Mouse (Mus musculus): Measurements from ENCODE around the gene Zfp865. TPM values are rescaled to one million over a fixed set of nuclear protein-coding genes. Genes with fewer than 3 reads are reported as not detected.
"Not testable (repeated sequence)": the region's sequence is repeated elsewhere in the genome, so short reads cannot be mapped to it uniquely, and the experiment has no call there.

Zfp865 gene
- polyA plus RNA-seq, 1 experiment from 2014 or later: 2.6 TPM

DNA sequence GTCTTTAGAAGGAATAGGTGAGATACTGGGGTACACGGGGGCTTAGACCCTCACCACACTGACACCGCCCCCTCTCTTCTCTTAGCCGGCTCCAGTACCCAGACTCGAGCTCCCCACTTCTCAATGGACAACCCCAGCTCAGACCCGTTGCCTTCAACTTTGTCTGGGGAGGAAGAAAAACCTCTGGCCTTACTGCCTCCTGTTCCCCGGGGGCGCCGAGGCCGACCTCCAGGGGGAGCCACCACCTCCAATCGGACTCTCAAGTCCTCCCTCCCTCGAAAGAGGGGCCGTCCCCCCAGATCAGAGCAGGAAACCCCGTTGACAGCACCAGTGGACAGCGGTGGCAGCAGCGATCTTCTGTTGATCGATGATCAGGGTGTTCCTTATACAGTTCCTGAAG lies 2.8 kb upstream of the Zfp865 start:
- Histone ChIP-seq H3K4me1 (peaks cover 52% of the 10 kb centered on the region), H3K27me3 (replicated peaks) (no peaks in the 10 kb centered on the region), H3K27ac (no peak overlapping the region), H3K4me3 (no peak overlapping the region), H3K9me3 (replicated peaks) (0 out of 2 replicates have a peak, but pooled peaks cover 5% of the 10 kb centered on the region), H3K4me2 (no peak overlapping the region), H3K9ac (no peak overlapping the region), H3K36me3 (peaks cover 39% of the 10 kb centered on the region)
- WGBS (ENCODE audit: insufficient replicate concordance): 85% methylated on average over 16 of the region's 16 CpGs
- ATAC-seq: no peak

DNA sequence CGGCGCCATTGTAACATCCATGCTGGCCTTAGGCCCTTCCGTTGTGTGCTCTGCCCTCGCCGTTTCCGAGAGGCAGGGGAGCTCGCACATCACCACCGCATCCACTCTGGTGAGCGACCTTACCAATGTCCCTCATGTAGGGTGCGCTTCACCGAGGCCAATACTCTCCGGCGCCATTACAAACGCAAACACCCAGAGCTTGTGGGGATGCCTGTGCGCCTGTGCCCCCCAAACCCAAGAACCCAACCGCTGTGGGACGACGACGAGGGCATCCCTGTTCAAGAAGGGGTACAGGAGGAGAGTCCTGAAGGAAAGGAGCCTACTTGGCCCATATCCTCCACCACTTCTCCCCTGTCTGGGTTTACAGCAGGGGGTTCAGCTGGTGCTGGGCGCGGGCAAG lies 2.2 kb upstream of the Zfp865 start:
- 0 out of 2 replicates have a peak, but pooled peaks cover 5% of the 10 kb centered on the region for H3K9me3 ChIP-seq (replicated peaks)
- no peak overlapping the region for H3K9ac ChIP-seq
- peaks cover 39% of the 10 kb centered on the region for H3K36me3 ChIP-seq
- H3K27me3 ChIP-seq (replicated peaks): no peaks in the 10 kb centered on the region
- H3K4me2 ChIP-seq: no peak overlapping the region
- H3K4me3 ChIP-seq: no peak overlapping the region
- peaks cover 52% of the 10 kb centered on the region for H3K4me1 ChIP-seq
- ATAC-seq: no peak
- no peak overlapping the region for H3K27ac ChIP-seq
- WGBS (ENCODE audit: insufficient replicate concordance): 92% methylated on average over 21 of the region's 21 CpGs

GRCm38 (mm10) chr7:5019576-5019975 lies 600 bp upstream of the Zfp865 start:
- peak overlapping the region; percentile 95 for H3K9ac ChIP-seq
- not testable (repeated sequence) for H3K9me3 ChIP-seq (replicated peaks); ATAC-seq; H3K27me3 ChIP-seq (replicated peaks)
- peak overlapping the region; percentile 76 for H3K4me2 ChIP-seq
- H3K36me3 ChIP-seq: peaks cover 53% of the 10 kb centered on the region
- peaks cover 44% of the 10 kb centered on the region for H3K4me1 ChIP-seq
- peak overlapping the region; percentile 88 for H3K4me3 ChIP-seq
- peak overlapping the region; percentile 97 for H3K27ac ChIP-seq
- 27% methylated on average over 8 of the region's 8 CpGs for WGBS (ENCODE audit: insufficient replicate concordance)

DNA sequence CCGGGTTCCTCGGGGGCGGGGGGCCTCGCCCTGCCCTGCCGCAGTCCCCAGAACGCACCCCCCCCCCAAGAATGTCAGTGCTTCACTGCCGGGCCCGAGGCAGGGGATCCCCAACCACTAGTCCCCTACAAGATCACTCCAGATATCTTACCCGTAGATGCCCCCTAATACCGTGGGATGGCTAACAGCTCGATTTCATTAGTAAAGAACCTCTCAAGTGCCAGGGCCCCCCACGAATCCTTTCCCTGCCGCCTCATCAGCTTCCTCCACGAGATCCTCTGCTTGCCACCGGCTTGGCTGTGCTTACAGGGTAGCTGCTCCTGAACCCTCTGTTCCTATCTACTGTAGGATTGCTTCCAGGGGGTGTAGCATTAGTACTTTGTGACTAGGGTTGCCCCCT lies 509 bp downstream of the Zfp865 start:
- 0% methylated on average over 10 of the region's 15 CpGs for WGBS (ENCODE audit: insufficient replicate concordance)
- Histone ChIP-seq H3K4me1 (peaks cover 44% of the 10 kb centered on the region), H3K27ac (peak overlapping the region; percentile 97), H3K9me3 (replicated peaks) (0 out of 2 replicates have a peak, but pooled peaks cover 5% of the 10 kb centered on the region), H3K36me3 (peaks cover 64% of the 10 kb centered on the region), H3K4me2 (peak overlapping the region; percentile 76), H3K9ac (peak overlapping the region; percentile 95), H3K4me3 (peak overlapping the region; percentile 88), H3K27me3 (replicated peaks) (no peaks in the 10 kb centered on the region)
- peak; percentile 1; the same call in 1 of the 2 replicates for ATAC-seq

GRCm38 (mm10) chr7:5021197-5021596 lies 1.0 kb downstream of the Zfp865 start:
- H3K9me3 ChIP-seq (replicated peaks): 0 out of 2 replicates have a peak, but pooled peaks cover 5% of the 10 kb centered on the region
- peaks cover 39% of the 10 kb centered on the region for H3K4me1 ChIP-seq
- no peak for ATAC-seq
- H3K4me2 ChIP-seq: peak overlapping the region; percentile 76
- peaks cover 69% of the 10 kb centered on the region for H3K36me3 ChIP-seq
- peak overlapping the region; percentile 88 for H3K4me3 ChIP-seq
- H3K9ac ChIP-seq: peak overlapping the region; percentile 95
- 42% methylated on average over 5 of the region's 5 CpGs for WGBS (ENCODE audit: insufficient replicate concordance)
- H3K27ac ChIP-seq: peak overlapping the region; percentile 97
- no peaks in the 10 kb centered on the region for H3K27me3 ChIP-seq (replicated peaks)

DNA sequence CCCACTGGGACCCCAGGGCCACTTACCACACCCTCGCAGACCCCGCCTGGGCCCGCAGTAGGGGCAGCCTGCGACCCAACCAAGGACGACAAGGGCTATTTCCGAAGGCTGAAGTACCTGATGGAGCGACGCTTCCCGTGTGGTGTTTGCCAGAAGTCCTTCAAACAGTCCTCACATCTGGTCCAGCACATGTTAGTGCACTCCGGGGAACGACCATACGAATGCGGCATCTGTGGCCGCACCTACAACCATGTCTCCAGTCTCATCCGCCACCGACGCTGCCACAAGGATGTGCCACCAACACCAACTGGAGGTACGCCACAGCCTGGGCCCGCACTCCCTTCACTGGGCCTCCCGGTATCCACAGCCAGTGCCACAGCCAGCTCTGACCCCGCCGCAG lies 9.4 kb downstream of the Zfp865 start:
- H3K27ac ChIP-seq: no peak overlapping the region
- peaks cover 93% of the 10 kb centered on the region for H3K36me3 ChIP-seq
- no peak overlapping the region for H3K4me2 ChIP-seq
- ATAC-seq: no peak
- no peaks in the 10 kb centered on the region for H3K27me3 ChIP-seq (replicated peaks)
- no peak overlapping the region for H3K4me3 ChIP-seq
- no peaks in the 10 kb centered on the region for H3K4me1 ChIP-seq
- no peak overlapping the region for H3K9ac ChIP-seq
- WGBS (ENCODE audit: insufficient replicate concordance): 93% methylated on average over 22 of the region's 22 CpGs
- peaks cover 38% of the 10 kb centered on the region for H3K9me3 ChIP-seq (replicated peaks)

DNA sequence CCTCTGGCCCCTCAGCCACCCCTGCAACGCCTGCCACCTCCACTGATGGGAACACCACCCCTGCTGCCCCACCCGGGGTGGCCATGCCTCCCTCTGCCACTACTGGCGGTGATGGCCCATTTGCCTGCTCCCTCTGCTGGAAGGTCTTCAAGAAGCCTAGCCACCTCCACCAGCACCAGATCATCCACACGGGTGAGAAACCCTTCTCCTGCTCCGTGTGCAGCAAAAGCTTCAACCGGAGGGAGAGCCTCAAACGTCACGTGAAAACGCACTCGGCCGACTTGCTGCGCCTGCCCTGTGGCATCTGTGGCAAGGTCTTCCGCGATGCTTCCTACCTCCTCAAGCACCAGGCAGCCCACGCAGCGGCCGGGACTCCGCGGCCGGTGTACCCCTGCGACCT lies 9.8 kb downstream of the Zfp865 start:
- ATAC-seq: no peak
- no peaks in the 10 kb centered on the region for H3K27me3 ChIP-seq (replicated peaks)
- no peaks in the 10 kb centered on the region for H3K4me1 ChIP-seq
- 85% methylated on average over 21 of the region's 21 CpGs for WGBS (ENCODE audit: insufficient replicate concordance)
- H3K4me3 ChIP-seq: 0 out of 2 replicates have a peak overlapping the region, but pooled peaks have one; percentile 5
- no peak overlapping the region for H3K4me2 ChIP-seq
- H3K27ac ChIP-seq: no peak overlapping the region
- H3K36me3 ChIP-seq: peaks cover 93% of the 10 kb centered on the region
- no peak overlapping the region for H3K9ac ChIP-seq
- peaks cover 38% of the 10 kb centered on the region for H3K9me3 ChIP-seq (replicated peaks)

DNA sequence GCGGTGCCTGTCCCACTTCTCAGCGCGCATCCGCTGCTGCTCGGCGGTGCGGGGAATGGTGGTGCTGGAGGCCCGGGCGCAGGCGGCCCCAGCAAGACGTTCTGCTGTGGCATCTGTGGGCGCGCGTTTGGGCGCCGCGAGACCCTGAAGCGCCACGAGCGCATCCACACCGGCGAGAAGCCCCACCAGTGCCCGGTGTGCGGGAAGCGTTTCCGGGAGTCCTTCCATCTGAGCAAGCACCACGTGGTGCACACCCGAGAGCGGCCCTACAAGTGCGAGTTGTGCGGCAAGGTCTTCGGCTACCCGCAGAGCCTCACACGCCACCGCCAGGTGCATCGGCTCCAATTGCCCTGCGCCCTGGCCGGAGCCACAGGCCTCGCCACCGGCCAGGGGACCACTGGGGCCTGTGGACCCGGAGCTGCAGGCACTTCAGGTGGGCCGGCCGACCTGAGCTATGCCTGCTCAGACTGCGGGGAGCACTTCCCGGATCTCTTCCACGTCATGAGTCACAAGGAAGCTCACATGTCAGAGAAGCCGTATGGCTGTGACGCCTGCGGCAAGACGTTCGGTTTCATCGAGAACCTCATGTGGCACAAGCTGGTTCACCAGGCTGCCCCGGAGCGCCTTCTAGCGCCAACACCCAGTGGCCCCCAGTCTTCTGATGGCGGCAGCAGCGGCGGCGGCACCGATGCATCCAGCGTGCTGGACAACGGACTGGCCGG lies 10.5 kb downstream of the Zfp865 start:
- ATAC-seq: no peak
- no peaks in the 10 kb centered on the region for H3K4me1 ChIP-seq
- H3K27me3 ChIP-seq (replicated peaks): no peaks in the 10 kb centered on the region
- H3K27ac ChIP-seq: no peak overlapping the region
- H3K4me2 ChIP-seq: no peak overlapping the region
- peak overlapping the region; percentile 7; the same call in 1 of the 2 replicates for H3K4me3 ChIP-seq
- H3K9me3 ChIP-seq (replicated peaks): peaks cover 38% of the 10 kb centered on the region
- WGBS (ENCODE audit: insufficient replicate concordance): 92% methylated on average over 63 of the region's 63 CpGs
- H3K9ac ChIP-seq: no peak overlapping the region
- H3K36me3 ChIP-seq: peaks cover 93% of the 10 kb centered on the region

- no peak for ATAC-seq
- no peak overlapping the region for H3K4me3 ChIP-seq
- no peaks in the 10 kb centered on the region for H3K4me1 ChIP-seq
- no peaks in the 10 kb centered on the region for H3K27me3 ChIP-seq (replicated peaks)
- H3K27ac ChIP-seq: no peak overlapping the region
- H3K9ac ChIP-seq: no peak overlapping the region
- H3K4me2 ChIP-seq: no peak overlapping the region
- H3K36me3 ChIP-seq: peaks cover 94% of the 10 kb centered on the region
- peaks cover 38% of the 10 kb centered on the region for H3K9me3 ChIP-seq (replicated peaks)
- 90% methylated on average over 46 of the region's 46 CpGs for WGBS (ENCODE audit: insufficient replicate concordance)
These were observed 11.3 kb downstream of the Zfp865 start for GRCm38 (mm10) chr7:5031496-5031895.

GRCm38 (mm10) chr7:5033818-5034217 lies 13.6 kb downstream of the Zfp865 start, which contains the start of gene 4632433K11Rik:
4632433K11Rik (plus strand) TSS chr7:5034118.
- no peak within 1 kb of the TSS for H3K4me3 ChIP-seq
- peaks cover 72% of the 10 kb centered on the region for H3K36me3 ChIP-seq
- no peak within 1 kb of the TSS for H3K27ac ChIP-seq
- 65% methylated on average over 3 of the region's 3 CpGs for WGBS (ENCODE audit: insufficient replicate concordance)
- H3K4me1 ChIP-seq: peaks cover 16% of the 10 kb centered on the region
- H3K27me3 ChIP-seq (replicated peaks): no peaks in the 10 kb centered on the region
- ATAC-seq: no peak
- H3K9ac ChIP-seq: no peak within 1 kb of the TSS
- H3K4me2 ChIP-seq: no peak within 1 kb of the TSS
- peaks cover 35% of the 10 kb centered on the region for H3K9me3 ChIP-seq (replicated peaks)

GRCm38 (mm10) chr7:5035628-5036027 lies 15.5 kb downstream of the Zfp865 start:
- Histone ChIP-seq H3K4me1 (peaks cover 28% of the 10 kb centered on the region), H3K4me2 (no peak overlapping the region), H3K27me3 (replicated peaks) (no peaks in the 10 kb centered on the region), H3K36me3 (peaks cover 56% of the 10 kb centered on the region), H3K27ac (no peak overlapping the region), H3K4me3 (no peak overlapping the region), H3K9ac (no peak overlapping the region), H3K9me3 (replicated peaks) (peaks cover 17% of the 10 kb centered on the region)
- WGBS (ENCODE audit: insufficient replicate concordance): 89% methylated on average over 17 of the region's 17 CpGs
- ATAC-seq: no peak

GRCm38 (mm10) chr7:5036136-5036535 lies 16.0 kb downstream of the Zfp865 start:
- H3K36me3 ChIP-seq: peaks cover 52% of the 10 kb centered on the region

More at GRCm38 (mm10) chr7:5036136-5036535, 16.0 kb downstream of the Zfp865 start:
- no peaks in the 10 kb centered on the region for H3K27me3 ChIP-seq (replicated peaks)
- H3K27ac ChIP-seq: no peak overlapping the region
- no peak for ATAC-seq
- WGBS (ENCODE audit: insufficient replicate concordance): 87% methylated on average over 9 of the region's 9 CpGs
- H3K4me2 ChIP-seq: no peak overlapping the region
- H3K9ac ChIP-seq: no peak overlapping the region
- H3K9me3 ChIP-seq (replicated peaks): peaks cover 12% of the 10 kb centered on the region
- H3K4me1 ChIP-seq: peaks cover 28% of the 10 kb centered on the region
- H3K4me3 ChIP-seq: no peak overlapping the region
